Mouse (Mus musculus): Measurements from ENCODE around the gene Fndc3b.

DNA sequence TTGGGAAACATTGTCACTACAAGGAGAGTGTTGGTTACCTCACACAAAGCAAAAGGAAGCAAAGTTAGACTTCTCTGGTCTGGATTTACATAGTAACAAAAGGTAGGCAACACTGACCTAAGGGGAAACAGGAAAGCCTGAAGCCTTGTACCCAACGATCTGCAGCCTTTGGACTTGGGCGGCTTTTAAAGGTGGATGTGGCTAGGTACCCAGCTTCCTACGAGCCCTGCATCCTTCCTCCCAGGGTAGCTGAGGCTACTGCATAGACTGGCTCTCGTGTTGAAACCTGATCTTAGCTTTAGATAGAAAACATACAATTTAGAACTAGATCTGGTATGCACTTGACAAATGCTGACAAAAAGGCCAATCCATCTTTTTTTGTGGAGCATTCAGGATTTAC is 2.9 kb upstream of the Fndc3b start:
- TF ChIP-seq CHD1 (IDR thresholded peaks at IDR 0.05; ENCODE audit: low read depth, low read length): no peak
- TF ChIP-seq ETS1 (conservative IDR thresholded peaks at IDR 0.05; ENCODE audit: low read depth, low read length): no peak
- no peak for TF ChIP-seq CTCF (conservative IDR thresholded peaks at IDR 0.05 in 1 of 2, IDR thresholded peaks at IDR 0.05 in 1 of 2; ENCODE audit: low read depth in 2 of 2, low read length in 2 of 2)
- no peak for TF ChIP-seq POLR2A (IDR thresholded peaks at IDR 0.05; ENCODE audit: low read depth, low read length)
- TF ChIP-seq EP300 (IDR thresholded peaks at IDR 0.05; ENCODE audit: low read length): no peak
- no peak for TF ChIP-seq ZC3H11A (IDR thresholded peaks at IDR 0.05; ENCODE audit: low read depth, low read length)
- no peak for TF ChIP-seq GABPA (IDR thresholded peaks at IDR 0.05; ENCODE audit: insufficient replicate concordance, low read depth, low read length)
- no peak for TF ChIP-seq MAX (IDR thresholded peaks at IDR 0.05; ENCODE audit: low read length)
- TF ChIP-seq SIN3A (IDR thresholded peaks at IDR 0.05; ENCODE audit: low read length): no peak
- no peak for TF ChIP-seq E2F4 (IDR thresholded peaks at IDR 0.05; ENCODE audit: insufficient replicate concordance, low read depth, low read length)
- TF ChIP-seq MAFK (IDR thresholded peaks at IDR 0.05; ENCODE audit: insufficient replicate concordance, low read length): no peak
- TF ChIP-seq MYC (IDR thresholded peaks at IDR 0.05; ENCODE audit: low read depth, low read length): no peak
